Comparison of ENCODE assay signal across 7 mouse cellular contexts in genomic region chr7:18948151-18948550, GRCm38 (mm10). TPM values are rescaled to one million over a fixed set of nuclear protein-coding genes. Genes with fewer than 3 reads are reported as not detected.
DNase-seq lines count a peak whose midpoint lies in the region; ATAC-seq lines count a peak whose summit lies in the region.

No protein-coding gene starts in this region.

- no peaks in the 10 kb centered on the region for H3K9me3 ChIP-seq in forebrain, embryonic 13.5 days (replicated peaks)
- no peaks in the 10 kb centered on the region for H3K9me3 ChIP-seq in hindbrain, embryonic 16.5 days (ENCODE audit: control insufficient read depth, low read length)
- H3K9me3 ChIP-seq in midbrain, embryonic 12.5 days: no peaks in the 10 kb centered on the region

- no peak overlapping the region for H3K4me3 ChIP-seq in forebrain, embryonic 13.5 days
- H3K4me3 ChIP-seq in hindbrain, embryonic 16.5 days (ENCODE audit: low read length): no peak overlapping the region
- no peak overlapping the region for H3K4me3 ChIP-seq in midbrain, embryonic 12.5 days

- ATAC-seq in forebrain, embryonic 13.5 days: no peak
- no peak for ATAC-seq in hindbrain, embryonic 16.5 days
- ATAC-seq in midbrain, embryonic 12.5 days (ENCODE audit: low FRiP score, low read depth): no peak
- ATAC-seq in frontal cortex, adult (ENCODE audit: low TSS enrichment): no peak

- 53% methylated on average over 6 of the region's 6 CpGs for WGBS in forebrain, embryonic 13.5 days
- 33% methylated on average over 6 of the region's 6 CpGs for WGBS in hindbrain, embryonic 16.5 days
- 46% methylated on average over 6 of the region's 6 CpGs for WGBS in midbrain, embryonic 12.5 days

- H3K27ac ChIP-seq in forebrain, embryonic 13.5 days: peak overlapping the region; percentile 95
- H3K27ac ChIP-seq in hindbrain, embryonic 16.5 days (ENCODE audit: low read depth, low read length): peak overlapping the region; percentile 83
- peak overlapping the region; percentile 97 for H3K27ac ChIP-seq in midbrain, embryonic 12.5 days (replicated peaks)

- H3K4me2 ChIP-seq in forebrain, embryonic 13.5 days: no peak overlapping the region
- no peak overlapping the region for H3K4me2 ChIP-seq in hindbrain, embryonic 16.5 days (ENCODE audit: low read length)
- no peak overlapping the region for H3K4me2 ChIP-seq in midbrain, embryonic 12.5 days (replicated peaks)

- DNase-seq in ZHBTc4 (ENCODE audit: low read depth, low spot score): peak; percentile 76
- no peak for DNase-seq in frontal cortex, postnatal 25 days (ENCODE audit: low spot score in 2 of 2)
- DNase-seq in embryo, embryonic 10 days (ENCODE audit: low spot score): no peak

- H3K9ac ChIP-seq in forebrain, embryonic 13.5 days: 0 out of 2 replicates have a peak overlapping the region, but pooled peaks have one; percentile 43
- no peak overlapping the region; the same call in 1 of the 2 replicates for H3K9ac ChIP-seq in hindbrain, embryonic 16.5 days (ENCODE audit: low read depth, low read length)
- H3K9ac ChIP-seq in midbrain, embryonic 12.5 days (replicated peaks): peak overlapping the region; percentile 28; the same call in 1 of the 2 replicates

- H3K27me3 ChIP-seq in forebrain, embryonic 13.5 days: no peaks in the 10 kb centered on the region
- H3K27me3 ChIP-seq in hindbrain, embryonic 16.5 days (replicated peaks; ENCODE audit: control insufficient read depth, insufficient read depth, low read length): no peaks in the 10 kb centered on the region
- no peaks in the 10 kb centered on the region for H3K27me3 ChIP-seq in midbrain, embryonic 12.5 days

- peaks cover 48% of the 10 kb centered on the region for H3K4me1 ChIP-seq in forebrain, embryonic 13.5 days
- peaks cover 37% of the 10 kb centered on the region for H3K4me1 ChIP-seq in hindbrain, embryonic 16.5 days (ENCODE audit: control insufficient read depth, insufficient read depth, low read depth, low read length)
- peaks cover 64% of the 10 kb centered on the region for H3K4me1 ChIP-seq in midbrain, embryonic 12.5 days

- peaks cover 49% of the 10 kb centered on the region for H3K36me3 ChIP-seq in forebrain, embryonic 13.5 days (ENCODE audit: poor library complexity, severe bottlenecking)
- H3K36me3 ChIP-seq in hindbrain, embryonic 16.5 days (ENCODE audit: control insufficient read depth, insufficient read depth, low read length): peaks cover 32% of the 10 kb centered on the region
- H3K36me3 ChIP-seq in midbrain, embryonic 12.5 days: peaks cover 50% of the 10 kb centered on the region

RNA-seq across cellular contexts. Expression of gene Nova2, which starts 22.5 kb away (rescaled TPM):
- polyA plus RNA-seq in forebrain, embryonic 13.5 days (2015; fragmentation: Nextera tagmentation; extraction: Ambion mirVana): 12.3 and 13.7 TPM in 2 replicates
- 10.4 and 12.3 TPM in 2 replicates for polyA plus RNA-seq in hindbrain, embryonic 16.5 days (2015; fragmentation: Nextera tagmentation; extraction: Ambion mirVana)
- polyA plus RNA-seq in midbrain, embryonic 12.5 days (2016; fragmentation: Nextera tagmentation; extraction: Ambion mirVana): 12.0 and 13.5 TPM in 2 replicates

RNA-seq across cellular contexts. Expression of gene Ccdc61, which starts 37.9 kb away (rescaled TPM):
- polyA plus RNA-seq in forebrain, embryonic 13.5 days (2015; fragmentation: Nextera tagmentation; extraction: Ambion mirVana): 25.6 and 27.9 TPM in 2 replicates
- 29.1 and 35.7 TPM in 2 replicates for polyA plus RNA-seq in hindbrain, embryonic 16.5 days (2015; fragmentation: Nextera tagmentation; extraction: Ambion mirVana)
- polyA plus RNA-seq in midbrain, embryonic 12.5 days (2016; fragmentation: Nextera tagmentation; extraction: Ambion mirVana): 34.7 and 38.7 TPM in 2 replicates

RNA-seq across cellular contexts. Expression of gene Nanos2, which starts 39.0 kb away (rescaled TPM):
- 0.68 and 0.69 TPM in 2 replicates for polyA plus RNA-seq in forebrain, embryonic 13.5 days (2015; fragmentation: Nextera tagmentation; extraction: Ambion mirVana)
- polyA plus RNA-seq in hindbrain, embryonic 16.5 days (2015; fragmentation: Nextera tagmentation; extraction: Ambion mirVana): 0.65 and 0.85 TPM in 2 replicates
- 0.20 and 0.33 TPM in 2 replicates for polyA plus RNA-seq in midbrain, embryonic 12.5 days (2016; fragmentation: Nextera tagmentation; extraction: Ambion mirVana)

RNA-seq across cellular contexts. Expression of gene Mypop, which starts 42.9 kb away (rescaled TPM):
- polyA plus RNA-seq in forebrain, embryonic 13.5 days (2015; fragmentation: Nextera tagmentation; extraction: Ambion mirVana): 2.8 TPM in 2 replicates
- polyA plus RNA-seq in hindbrain, embryonic 16.5 days (2015; fragmentation: Nextera tagmentation; extraction: Ambion mirVana): 5.8 and 6.3 TPM in 2 replicates
- polyA plus RNA-seq in midbrain, embryonic 12.5 days (2016; fragmentation: Nextera tagmentation; extraction: Ambion mirVana): 5.3 and 6.1 TPM in 2 replicates

RNA-seq across cellular contexts. Expression of gene Irf2bp1, which starts 55.7 kb away (rescaled TPM):
- polyA plus RNA-seq in forebrain, embryonic 13.5 days (2015; fragmentation: Nextera tagmentation; extraction: Ambion mirVana): 22.1 and 23.3 TPM in 2 replicates
- 26.8 and 27.3 TPM in 2 replicates for polyA plus RNA-seq in hindbrain, embryonic 16.5 days (2015; fragmentation: Nextera tagmentation; extraction: Ambion mirVana)
- polyA plus RNA-seq in midbrain, embryonic 12.5 days (2016; fragmentation: Nextera tagmentation; extraction: Ambion mirVana): 41.6 and 43.1 TPM in 2 replicates
